24 mouse cellular contexts compared by ENCODE assay signal in the genomic region with DNA sequence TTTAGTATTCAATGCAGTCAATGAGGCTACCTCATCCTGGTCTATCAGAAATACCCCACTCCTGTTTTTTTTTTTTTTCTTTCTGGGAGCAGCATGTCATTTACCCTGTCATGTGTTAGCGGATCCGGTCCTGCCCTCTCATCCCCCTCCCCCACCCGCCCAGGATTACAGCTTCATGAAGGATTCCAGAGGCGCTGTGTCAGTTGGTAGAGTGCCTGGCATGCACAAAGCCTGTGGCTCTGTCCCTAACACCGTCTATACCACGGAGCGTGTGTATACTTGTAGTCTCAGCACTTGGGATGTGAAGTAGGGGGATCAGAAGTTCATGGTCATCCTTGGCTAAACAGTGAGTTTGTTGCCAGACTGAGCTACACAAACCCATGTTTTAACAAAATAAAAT. TPM values are rescaled to one million over a fixed set of nuclear protein-coding genes. Genes with fewer than 3 reads are reported as not detected.
"Had no signal": no experiment of that assay in that cellular context is flagged by ENCODE, and none has a peak within 500 bp of the region (broad histone marks: within the 10 kb centered on the region; RNA-seq: fewer than 3 reads in every experiment).

No protein-coding gene starts in this region.

- H3K27ac ChIP-seq: kidney, embryonic 15.5 days; limb, embryonic 12.5 days; limb, embryonic 15.5 days; liver, embryonic 14.5 days; macrophage; neural tube, embryonic 12.5 days; neural tube, embryonic 15.5 days; stomach, postnatal 0 days had no signal

- H3K4me1 ChIP-seq: limb, embryonic 12.5 days had no signal

- DNase-seq: kidney, adult 11 months; kidney, adult 8-10 months; kidney, postnatal 10 days; kidney, postnatal 4 days; left cerebral cortex, postnatal 4 days; liver, postnatal 0 days; lung, embryonic 14.5 days; right cerebral cortex, adult 18-20 months; right cerebral cortex, postnatal 14 days; right cerebral cortex, postnatal 4 days; thymus, adult 2 months; thymus, postnatal 14 days; thymus, postnatal 4 days had no signal

- H3K4me3 ChIP-seq: kidney, embryonic 15.5 days; limb, embryonic 12.5 days; limb, embryonic 15.5 days; neural tube, embryonic 12.5 days; neural tube, embryonic 15.5 days had no signal

- H3K9me3 ChIP-seq: kidney, embryonic 15.5 days; limb, embryonic 12.5 days; limb, embryonic 15.5 days; neural tube, embryonic 12.5 days; neural tube, embryonic 15.5 days had no signal

- H3K36me3 ChIP-seq: kidney, embryonic 15.5 days; limb, embryonic 12.5 days; limb, embryonic 15.5 days; neural tube, embryonic 12.5 days; neural tube, embryonic 15.5 days had no signal

- H3K4me2 ChIP-seq: kidney, embryonic 15.5 days; limb, embryonic 12.5 days; limb, embryonic 15.5 days; liver, embryonic 11.5 days; lung, embryonic 14.5 days; neural tube, embryonic 12.5 days; neural tube, embryonic 15.5 days had no signal

- ATAC-seq: liver, postnatal 0 days; lung, postnatal 0 days had no signal

- H3K9ac ChIP-seq: kidney, embryonic 15.5 days; limb, embryonic 12.5 days; limb, embryonic 15.5 days; liver, embryonic 14.5 days; liver, postnatal 0 days; lung, embryonic 14.5 days; neural tube, embryonic 12.5 days; neural tube, embryonic 15.5 days had no signal

RNA-seq across cellular contexts. Expression of a gene that starts 15.6 kb away (rescaled TPM):
- total RNA-seq: megakaryocyte, adult 5-6 weeks had no signal
